Mouse (Mus musculus) cerebellum, postnatal 4 days (tissue): ENCODE measurements around the gene Rock2.

Source experiments
- DNase-seq, 2 experiments: peaks; one replicate each; pipeline ENCODE4 v3.0.0; 2022; ENCODE audit warnings: low spot score in 2 of 2, mixed read lengths in 1 of 2

The Rock2 gene

GRCm38 (mm10) chr12:16900625-16901222 lies 6.0 kb downstream of the Rock2 start:
- DNase-seq, result no peak

GRCm38 (mm10) chr12:16903949-16904635 lies 9.4 kb downstream of the Rock2 start:
- no peak for DNase-seq

GRCm38 (mm10) chr12:16907282-16907846 lies 12.7 kb downstream of the Rock2 start:
- no peak for DNase-seq

- DNase-seq, result no peak
Observed at GRCm38 (mm10) chr12:16907953-16908648, 13.4 kb downstream of the Rock2 start.

- DNase-seq, result no peak
Observed at GRCm38 (mm10) chr12:16911524-16911923, 16.8 kb downstream of the Rock2 start.

GRCm38 (mm10) chr12:16912600-16912999 lies 17.9 kb downstream of the Rock2 start:
- no peak for DNase-seq

- no peak for DNase-seq
Observed at GRCm38 (mm10) chr12:16920186-16920860, 25.6 kb downstream of the Rock2 start.

- DNase-seq, result no peak
Observed at GRCm38 (mm10) chr12:16927889-16928288, 33.2 kb downstream of the Rock2 start.

- no peak for DNase-seq
Observed at GRCm38 (mm10) chr12:16934423-16934822, 39.7 kb downstream of the Rock2 start.

- no peak for DNase-seq
Observed at GRCm38 (mm10) chr12:16941976-16942375, 47.3 kb downstream of the Rock2 start.

GRCm38 (mm10) chr12:16948239-16948638 lies 53.5 kb downstream of the Rock2 start:
- no peak for DNase-seq

- no peak for DNase-seq
Observed at GRCm38 (mm10) chr12:16958851-16959250, 64.2 kb downstream of the Rock2 start.

- DNase-seq, result no peak
Observed at GRCm38 (mm10) chr12:16963354-16963753, 68.7 kb downstream of the Rock2 start.

- DNase-seq, result no peak
Observed at GRCm38 (mm10) chr12:16966811-16967210, 72.1 kb downstream of the Rock2 start.

GRCm38 (mm10) chr12:16977120-16977519 lies 82.4 kb downstream of the Rock2 start:
- no peak for DNase-seq

GRCm38 (mm10) chr12:16985778-16986177 lies 91.1 kb downstream of the Rock2 start:
- DNase-seq, result no peak

GRCm38 (mm10) chr12:16991376-16991775 lies 96.7 kb downstream of the Rock2 start:
- no peak for DNase-seq

- no peak for DNase-seq
Observed at GRCm38 (mm10) chr12:16992355-16992754, 97.7 kb downstream of the Rock2 start.

- DNase-seq, result no peak
Observed at GRCm38 (mm10) chr12:16994291-16994690, 99.6 kb downstream of the Rock2 start.

- no peak for DNase-seq
Observed at GRCm38 (mm10) chr12:16996281-16996680, 101.6 kb downstream of the Rock2 start.

- DNase-seq, result no peak
Observed at GRCm38 (mm10) chr12:16996886-16997462, 102.3 kb downstream of the Rock2 start.

GRCm38 (mm10) chr12:16999146-16999545 lies 104.5 kb downstream of the Rock2 start:
- no peak for DNase-seq
